Mouse (Mus musculus): ENCODE results near the gene H2-Q2.
"Not testable (repeated sequence)": the region's sequence is repeated elsewhere in the genome, so short reads cannot be mapped to it uniquely, and the experiment has no call there.

H2-Q2 gene

GRCm38 (mm10) chr17:35379729-35380451 lies 37.8 kb downstream of the H2-Q2 start:
- DNase-seq = no peak

- DNase-seq = not testable (repeated sequence)
Observed at GRCm38 (mm10) chr17:35389796-35390195, 47.8 kb downstream of the H2-Q2 start.

GRCm38 (mm10) chr17:35392671-35393070 lies 50.6 kb downstream of the H2-Q2 start:
- DNase-seq = not testable (repeated sequence)

DNA sequence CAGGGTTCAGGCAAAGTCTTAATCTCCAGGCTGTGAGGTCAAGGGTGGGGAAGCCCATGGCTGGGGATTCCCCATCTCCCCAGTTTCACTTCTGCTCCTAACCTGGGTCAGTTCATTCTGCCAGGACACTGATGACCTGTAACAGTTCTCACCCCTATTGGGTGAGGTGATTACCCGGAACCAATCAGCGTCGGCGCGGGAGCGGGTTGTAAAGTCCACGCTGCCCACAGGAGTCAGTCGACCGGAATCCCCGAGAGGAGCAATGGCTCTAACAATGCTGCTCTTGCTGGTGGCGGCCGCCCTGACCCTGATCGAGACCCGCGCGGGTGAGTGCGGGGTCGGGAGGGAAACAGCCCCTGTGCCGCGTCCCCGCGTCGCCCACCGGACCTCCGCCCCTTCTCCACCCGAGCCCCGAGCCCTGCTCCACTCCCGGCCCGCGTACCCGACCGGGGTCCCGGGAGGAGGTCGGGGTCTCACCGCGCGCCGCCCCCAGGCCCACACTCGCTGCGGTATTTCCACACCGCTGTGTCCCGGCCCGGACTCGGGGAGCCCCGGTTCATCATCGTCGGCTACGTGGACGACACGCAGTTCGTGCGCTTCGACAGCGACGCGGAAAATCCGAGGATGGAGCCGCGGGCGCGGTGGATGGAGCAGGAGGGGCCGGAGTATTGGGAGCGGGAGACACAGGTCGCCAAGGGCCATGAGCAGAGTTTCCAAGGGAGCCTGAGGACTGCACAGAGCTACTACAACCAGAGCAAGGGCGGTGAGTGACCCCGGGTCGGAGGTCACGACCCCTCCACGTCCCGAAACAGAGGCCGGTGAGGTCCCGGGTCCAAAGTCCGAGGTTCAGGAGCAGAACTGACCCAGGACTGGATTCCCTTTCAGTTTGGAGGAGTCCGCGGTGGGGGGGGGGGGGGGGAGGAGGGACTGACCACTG lies 52.1 kb downstream of the H2-Q2 start:
- DNase-seq = not testable (repeated sequence)
